Mouse (Mus musculus): ENCODE results near the gene Ksr1.

DNA sequence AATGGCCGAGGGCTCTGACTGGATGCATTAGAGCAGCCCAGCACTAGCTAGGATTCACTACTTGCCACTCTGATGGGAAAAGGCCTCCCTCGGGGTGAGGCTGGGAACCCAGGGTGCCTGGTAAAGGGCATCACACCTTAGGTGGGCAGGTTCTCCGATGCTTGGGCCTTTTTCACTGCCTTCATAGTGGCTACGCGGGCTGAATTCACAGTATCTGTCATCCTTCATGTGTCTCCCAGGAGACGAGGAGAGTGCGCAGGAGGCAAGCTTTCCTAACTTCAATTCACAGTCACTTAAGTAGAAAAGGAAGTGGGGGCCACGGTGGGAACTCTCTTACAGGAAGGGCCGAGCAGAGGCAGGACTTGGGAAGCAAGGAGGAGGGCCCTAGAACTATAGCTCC is 132.4 kb downstream of the Ksr1 start:
- TF ChIP-seq CTCF (IDR thresholded peaks at IDR 0.05; ENCODE audit: extremely low read depth, insufficient read depth, insufficient read length, insufficient replicate concordance) (no peak), POLR2A (IDR thresholded peaks at IDR 0.05; ENCODE audit: low read depth, low read length) (no peak)
